Mouse (Mus musculus) thymus, postnatal 25 days (tissue): ENCODE results near the gene Pde6h.
A peak's percentile ranks its signal among the peaks of the same experiment; 100 is the strongest.

Source experiments
- DNase-seq: peaks from one replicate; pipeline ENCODE4 v3.0.0; 2022

Gene Pde6h

DNA sequence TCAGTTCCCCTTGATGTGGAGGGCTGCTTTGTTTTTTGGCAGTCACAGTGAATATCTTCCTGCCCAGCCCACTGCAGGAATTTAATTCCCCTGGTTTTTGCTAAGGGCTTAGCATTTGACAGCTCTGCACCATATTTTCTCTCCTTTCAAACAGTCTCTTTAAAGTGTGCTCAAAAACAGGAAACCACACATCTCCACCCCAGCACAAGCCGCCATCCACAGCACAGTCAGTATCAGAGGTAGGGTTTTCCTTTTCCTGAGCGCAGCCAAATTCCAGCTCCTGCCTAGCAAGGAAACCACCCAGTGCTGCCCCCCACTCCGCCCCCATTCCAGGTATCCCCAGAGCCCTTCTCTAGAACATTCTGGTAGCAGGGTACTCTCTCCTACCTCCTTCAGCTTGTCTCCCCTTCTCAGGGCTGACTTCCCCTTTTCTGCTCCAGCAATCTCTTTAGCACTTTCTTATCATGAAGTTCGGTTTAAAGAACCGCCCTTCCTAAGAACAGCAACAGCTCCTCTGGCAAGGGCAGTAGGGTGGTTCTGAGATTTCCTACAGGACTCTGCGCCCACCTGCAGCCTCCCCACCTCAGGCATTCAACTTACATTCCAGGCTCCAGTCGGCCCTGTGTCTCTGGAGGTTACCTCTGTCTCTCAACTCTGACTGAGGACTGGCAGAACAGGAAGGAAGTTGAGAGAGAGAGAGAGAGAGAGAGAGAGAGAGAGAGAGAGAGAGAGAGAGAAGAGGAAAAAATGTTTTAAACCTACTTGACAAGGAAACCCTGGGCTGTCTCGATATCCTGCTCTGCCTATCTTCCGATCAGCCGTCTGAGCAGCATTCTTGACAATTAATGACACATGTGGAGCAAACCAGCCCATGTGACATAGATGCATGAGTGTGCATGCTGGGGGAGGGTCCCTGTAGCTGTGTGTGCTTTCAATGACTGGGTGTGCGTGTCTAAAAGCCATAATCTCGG lies 17.7 kb downstream of the Pde6h start, which contains the start of gene Arhgdib:
Arhgdib (minus strand) TSS at position 849 of the 971 bp plus-strand sequence.
- peak; percentile 75 for DNase-seq

DNA sequence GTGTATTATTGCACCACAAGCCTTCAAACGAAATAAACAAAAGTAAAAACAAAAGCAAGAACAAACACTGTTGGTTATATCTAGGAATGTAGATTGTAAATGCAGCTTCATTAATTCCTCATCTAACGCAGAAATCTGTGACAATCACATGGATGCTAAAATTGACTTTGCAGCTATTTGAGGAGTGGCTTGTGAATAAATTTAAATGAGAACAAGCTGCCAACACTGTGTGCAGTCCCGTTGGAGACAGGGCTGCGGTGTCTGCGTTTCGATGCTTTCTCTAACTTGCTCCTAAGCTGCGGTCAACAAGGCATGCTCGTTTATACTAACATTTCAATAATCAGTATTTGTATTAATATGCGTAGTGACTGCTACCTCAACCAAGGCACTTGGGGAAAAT lies 18.6 kb downstream of the Pde6h start:
- DNase-seq: no peak

DNA sequence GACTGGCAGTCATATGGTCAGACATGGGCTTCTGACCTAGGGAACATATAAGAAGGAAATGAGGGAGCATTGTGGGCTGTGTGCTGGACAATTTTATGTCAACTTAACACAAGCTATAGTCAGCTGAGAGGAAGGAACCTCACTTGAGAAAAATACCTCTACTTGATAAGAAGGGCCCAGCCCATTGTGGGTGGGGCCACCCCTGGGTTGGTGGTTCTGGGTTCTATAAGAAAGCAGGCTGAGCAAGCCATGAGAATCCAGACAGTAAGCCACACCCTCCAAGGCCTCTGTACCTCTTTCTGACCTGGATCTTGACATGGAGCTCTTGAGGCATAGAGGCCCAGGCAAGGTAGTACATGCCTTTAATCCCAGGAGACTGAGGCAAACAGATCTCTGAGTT lies 19.8 kb downstream of the Pde6h start:
- DNase-seq: peak; percentile 27

DNA sequence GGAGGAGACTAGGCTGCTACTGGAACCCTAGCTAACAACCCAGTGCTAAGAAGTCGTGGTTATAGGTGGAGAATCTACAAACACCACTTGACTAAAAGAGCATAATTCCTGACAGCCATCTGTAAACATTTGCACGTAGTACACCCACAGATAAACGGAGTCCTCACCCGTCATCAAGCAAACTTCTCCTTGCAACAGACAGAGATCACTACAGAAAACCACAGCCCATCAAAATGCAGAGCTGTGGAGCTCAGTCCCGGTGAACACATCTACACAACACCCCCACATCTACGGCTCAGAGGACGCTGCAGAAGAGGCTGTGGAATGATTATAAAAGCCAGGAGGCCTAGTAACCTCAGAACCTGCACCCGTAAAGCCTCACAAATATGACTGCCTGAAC lies 20.9 kb downstream of the Pde6h start:
- DNase-seq: no peak

DNA sequence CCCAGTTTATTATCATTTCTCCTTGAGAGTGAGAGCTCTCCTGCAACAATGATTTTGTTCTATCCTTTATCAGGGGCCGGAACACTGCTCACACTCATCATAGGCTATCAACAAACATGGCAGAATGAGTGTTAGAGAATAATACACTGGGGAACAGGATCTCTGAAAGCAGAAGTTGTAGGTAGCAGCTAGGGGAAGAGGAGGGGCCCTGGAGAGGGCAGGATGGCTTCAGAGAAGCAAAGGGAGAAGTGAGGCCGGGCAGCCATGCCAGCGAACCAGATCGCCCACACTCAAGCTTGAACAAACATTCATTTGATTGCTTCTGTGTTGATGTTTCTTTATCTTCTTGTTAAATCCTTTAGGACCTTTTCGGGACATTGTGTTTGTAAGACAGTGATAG lies 22.6 kb downstream of the Pde6h start:
- no peak for DNase-seq

DNA sequence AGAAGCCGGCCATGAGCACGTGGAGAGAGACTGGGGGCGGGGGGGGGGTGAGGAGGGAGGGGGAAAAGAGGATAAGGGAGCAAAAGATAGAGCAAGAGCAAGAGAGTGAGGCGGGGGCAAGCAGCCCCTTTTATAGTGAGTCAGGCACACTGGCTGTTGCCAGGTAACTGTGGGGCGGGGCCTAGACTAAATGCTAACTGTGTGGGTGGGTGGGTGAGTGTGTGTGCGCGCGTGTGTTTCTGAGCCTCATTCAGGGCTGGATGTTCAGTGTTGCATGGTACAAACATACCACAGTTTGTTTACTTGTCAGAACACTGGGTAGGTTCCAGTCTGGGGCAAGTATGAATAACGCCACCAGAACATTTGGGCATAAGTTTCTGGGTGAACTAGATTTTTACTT lies 23.3 kb downstream of the Pde6h start:
- peak; percentile 69 for DNase-seq

DNA sequence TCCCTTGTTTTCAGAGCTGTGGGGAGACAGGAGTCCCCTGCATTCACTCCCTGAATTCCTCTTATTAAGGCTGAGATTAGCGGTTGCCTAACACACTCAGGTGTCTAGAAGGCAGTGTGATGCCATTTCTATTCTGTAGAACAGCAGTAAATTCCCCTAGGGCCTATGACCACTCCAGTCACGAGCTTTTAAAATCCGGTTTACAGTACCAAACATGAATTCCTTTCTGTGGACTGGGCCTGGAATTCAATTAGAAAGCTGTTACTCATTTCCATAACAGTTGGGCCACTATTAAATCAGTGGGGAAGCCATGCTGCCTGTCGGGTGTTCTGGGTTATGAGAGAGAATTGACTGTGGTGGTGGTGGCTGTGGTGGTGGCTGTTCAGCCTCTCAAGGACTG lies 24.1 kb downstream of the Pde6h start:
- no peak for DNase-seq

DNA sequence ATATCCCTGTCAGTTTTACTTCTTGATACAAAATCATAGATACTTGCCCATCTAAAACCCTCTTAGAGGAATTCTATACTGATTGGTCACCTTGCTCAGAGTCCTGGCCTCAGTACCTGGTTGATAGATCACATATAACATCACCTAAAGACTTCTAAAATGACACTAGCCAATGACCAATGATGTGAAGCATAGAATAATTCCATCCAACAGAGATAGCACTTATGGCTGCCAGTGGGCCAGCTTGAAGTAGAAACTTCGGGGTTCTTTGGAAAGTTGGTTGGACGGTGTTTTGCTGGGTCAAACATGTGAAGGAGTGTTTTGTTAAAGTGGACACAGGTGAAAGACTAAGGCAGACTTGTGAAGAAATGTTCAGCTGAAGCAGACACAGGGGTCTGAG lies 26.5 kb downstream of the Pde6h start:
- DNase-seq: no peak

DNA sequence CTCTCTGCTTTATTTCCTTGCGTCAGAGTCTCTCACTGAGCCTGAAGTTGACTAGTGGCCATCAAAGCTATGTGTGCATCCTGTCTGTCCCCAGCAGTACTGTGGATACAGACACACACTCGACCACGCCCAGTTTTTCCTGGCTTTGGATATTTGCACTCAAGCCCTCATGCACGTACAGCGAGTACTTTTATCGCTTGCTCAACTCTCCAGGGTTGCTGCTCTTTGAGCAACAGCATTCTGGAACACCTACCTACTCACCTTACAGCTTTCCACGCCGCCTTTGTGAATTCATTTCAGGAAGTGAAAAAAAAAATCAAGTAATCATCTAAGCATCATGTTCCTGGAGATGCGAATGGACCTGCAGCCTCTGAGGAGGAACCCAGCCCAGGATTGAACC lies 29.3 kb downstream of the Pde6h start:
- no peak for DNase-seq

DNA sequence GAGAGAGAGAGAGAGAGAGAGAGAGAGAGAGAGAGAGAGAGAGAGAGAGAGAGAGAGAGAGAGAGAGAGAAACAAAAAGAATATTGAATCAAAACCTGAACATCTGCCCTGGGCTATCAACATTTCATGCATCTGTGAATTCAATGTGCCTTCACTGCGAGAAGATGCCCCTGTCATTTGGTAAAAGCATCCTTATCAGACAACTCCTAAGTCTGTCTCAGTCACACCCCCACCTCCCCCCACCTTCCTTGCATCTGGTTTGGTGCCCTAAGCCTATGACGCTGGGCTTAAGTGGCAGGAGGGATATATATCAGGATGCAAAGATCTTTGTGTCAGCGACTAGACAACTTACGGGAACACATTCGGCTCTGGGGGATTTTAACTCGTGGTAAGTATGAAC lies 30.6 kb downstream of the Pde6h start:
- DNase-seq: no peak

DNA sequence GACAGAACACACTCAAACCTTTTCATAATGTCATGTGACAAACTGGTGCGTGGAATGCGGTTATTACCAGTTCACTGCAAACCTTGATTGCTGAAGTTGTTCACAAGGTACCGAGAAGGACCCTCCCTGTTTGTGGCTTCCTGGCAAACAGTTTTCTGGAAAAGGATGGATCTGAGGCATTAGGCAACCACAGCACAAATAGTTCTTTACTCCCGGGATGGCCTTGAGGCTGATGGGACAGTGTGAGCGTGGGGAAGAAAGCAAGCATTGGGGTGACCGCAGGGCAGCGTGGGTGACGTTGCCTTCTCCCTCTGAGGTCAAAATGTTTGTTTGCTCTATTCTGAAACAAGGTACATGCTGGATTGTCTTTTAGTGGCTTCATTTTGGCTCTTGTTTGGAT lies 31.1 kb downstream of the Pde6h start:
- no peak for DNase-seq

DNA sequence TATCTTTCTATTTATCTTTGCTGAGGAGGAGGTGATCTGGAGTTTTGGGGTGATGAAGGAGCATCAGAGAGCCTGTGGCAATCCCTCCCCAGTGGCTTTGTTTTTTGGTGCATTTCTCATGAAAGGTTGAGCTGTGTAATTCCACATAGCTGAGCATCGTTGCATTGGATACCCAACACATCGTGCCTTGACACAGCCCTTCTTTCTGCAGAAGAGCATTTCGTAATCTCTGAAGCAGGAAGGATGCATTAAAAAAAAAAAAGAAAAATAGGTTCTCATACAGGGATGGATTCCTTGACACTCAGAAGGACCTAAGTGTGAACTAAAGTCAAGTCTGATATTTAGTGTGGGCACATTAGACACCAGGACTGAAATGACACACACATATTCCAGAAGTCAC lies 31.6 kb downstream of the Pde6h start:
- no peak for DNase-seq

DNA sequence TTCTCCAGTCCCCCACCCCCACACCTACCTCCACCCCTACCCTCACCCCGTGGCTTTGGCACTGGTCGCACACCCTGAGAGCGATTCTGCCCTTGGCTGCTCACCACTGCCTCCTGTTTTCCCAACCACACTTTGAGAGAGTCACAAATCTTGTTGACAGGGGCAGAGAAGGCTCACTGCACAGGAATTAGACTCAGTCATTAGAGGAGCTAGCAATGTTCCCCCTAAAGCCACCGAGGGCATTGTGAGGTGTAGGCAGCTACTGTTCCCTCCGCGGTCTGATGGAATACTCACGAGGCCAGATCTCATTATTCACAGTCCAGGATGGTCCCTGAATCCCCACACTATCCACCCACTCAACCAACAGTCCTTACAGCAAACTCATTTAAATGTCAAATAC lies 33.4 kb downstream of the Pde6h start:
- DNase-seq: no peak

DNA sequence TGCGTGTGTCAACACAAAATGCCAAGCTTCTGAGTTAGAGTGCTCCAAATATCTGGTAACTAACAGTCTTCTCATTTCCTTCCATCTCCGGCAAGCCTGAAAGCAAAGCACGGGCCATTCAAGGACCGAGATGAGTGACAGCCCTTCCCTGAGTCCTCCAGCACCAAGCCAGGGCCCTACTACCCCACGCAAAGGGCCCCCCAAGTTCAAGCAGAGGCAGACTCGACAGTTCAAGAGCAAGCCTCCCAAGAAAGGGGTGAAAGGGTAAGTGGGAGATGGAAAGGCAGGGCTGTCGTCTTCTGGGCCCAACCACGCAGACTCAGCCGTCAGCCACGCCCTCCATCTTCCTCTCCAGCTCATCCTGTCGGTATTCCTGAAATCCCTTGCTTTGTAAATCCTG lies 35.5 kb downstream of the Pde6h start:
- no peak for DNase-seq

DNA sequence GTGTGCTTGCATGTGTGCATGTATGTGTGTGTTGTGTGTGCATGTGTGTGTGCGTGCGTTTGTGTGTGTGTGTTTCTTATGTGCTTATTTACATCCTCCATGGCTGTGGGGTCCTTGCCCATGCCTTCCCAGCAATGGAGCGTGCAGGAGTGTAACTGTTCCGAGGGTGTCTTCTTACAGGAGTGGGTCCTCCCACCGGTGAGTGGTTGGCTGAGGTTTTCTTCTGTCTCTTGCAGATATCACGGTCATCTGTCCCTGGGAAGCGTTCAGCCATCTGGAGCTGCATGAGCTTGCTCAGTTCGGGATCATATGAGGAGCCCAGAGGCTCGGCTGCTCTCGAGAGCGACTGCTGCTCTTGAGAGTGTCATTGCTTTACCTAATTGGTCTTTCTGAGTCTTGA lies 39.3 kb downstream of the Pde6h start:
- no peak for DNase-seq

DNA sequence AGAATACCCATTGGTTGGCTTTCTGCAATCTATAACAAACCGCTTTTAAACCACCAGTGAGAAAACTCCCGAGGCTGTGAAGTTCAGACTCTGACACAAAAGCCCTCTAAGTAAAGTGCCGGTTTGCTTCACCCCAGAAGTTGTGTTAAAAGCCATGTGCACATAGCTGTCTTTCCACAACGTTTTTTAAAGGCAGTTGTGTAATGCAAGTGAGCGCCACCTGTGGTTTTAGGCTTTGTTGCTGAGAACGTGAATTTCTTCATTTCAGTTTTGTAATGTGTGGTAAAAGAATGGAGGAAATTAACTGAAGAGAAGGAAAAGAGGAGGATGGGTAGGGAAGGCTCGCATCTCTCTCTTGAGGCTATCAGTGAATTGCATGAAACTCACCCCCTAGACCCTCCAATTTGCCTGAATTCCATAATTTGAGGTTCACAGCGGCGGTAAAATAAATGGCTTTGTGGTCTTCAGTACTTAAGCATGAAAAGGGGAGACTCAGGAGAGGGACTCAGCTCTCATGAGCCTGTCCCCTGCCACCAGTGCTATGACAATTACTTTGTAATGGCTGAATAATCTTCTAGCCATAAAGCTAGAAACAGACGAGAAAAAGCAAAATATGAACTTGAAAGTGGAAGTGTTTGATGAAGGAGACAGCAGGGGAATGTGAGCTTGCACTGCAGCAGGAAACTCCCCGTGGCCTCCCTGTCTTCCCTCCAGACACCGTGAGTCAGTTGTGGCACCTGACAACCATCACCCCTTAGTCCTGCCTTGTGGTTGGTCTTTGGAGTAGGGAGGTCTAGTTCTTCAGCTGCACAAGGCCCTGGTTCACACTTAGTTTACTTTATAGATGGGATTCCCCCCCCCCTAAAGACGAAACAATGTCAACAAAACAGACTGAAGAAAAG lies 41.2 kb downstream of the Pde6h start:
- peak; percentile 60 for DNase-seq

DNA sequence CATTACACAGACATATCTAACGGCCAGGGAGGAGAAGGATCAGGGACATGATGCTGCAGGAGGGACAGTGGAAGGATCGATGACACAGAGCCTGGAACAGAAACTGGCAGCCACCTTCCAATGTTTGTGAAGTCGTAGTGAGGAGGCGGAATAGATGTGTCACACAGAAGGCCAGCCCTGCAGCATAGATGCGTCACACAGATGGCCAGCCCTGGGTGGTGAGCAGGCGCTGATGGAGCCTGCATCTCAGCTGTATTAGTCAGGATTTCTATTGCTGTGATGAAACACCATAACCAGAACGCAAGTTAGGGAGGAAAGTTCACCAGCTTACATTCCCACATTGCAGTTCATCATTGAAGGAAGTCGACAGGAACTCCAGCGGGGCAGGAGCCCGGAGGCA lies 42.3 kb downstream of the Pde6h start:
- no peak for DNase-seq

DNA sequence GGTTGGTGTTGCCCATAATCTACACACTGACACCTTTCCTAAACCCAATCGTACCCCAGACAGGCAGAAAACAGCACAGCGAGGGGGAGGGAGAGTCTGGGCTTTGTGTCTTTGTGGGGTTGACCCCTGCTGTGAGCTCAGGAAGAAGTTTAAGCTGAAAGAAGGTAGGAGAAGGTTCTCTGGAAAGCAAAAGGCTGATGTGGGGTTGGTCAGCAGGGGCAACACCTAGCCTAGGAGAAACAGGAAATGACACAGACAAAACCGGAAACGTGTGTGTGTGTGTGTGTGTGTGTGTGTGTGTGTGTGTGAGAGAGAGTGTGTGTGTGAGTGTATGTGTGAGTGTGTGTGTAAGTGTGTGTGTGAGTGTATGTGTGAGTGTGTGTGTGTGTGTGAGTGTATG lies 43.8 kb downstream of the Pde6h start:
- peak; percentile 15 for DNase-seq

DNA sequence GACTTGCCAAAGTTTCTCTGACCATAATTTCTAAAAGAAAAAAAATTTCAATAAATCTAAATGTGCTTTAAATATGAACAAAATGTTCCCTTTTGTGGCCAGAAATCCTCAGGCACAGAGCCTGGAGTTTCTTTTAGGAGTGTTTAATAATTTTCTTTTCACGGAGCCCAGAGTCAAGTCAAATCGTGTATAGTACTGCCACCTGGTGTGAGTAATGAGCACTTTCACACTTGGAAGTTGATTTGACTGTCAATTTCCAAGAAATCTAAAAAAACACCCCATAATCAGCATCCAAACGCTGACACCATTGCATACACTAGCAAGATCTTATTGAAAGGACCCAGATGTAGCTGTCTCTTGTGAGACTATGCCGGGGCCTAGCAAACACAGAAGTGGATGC lies 45.2 kb downstream of the Pde6h start:
- DNase-seq: peak; percentile 25

DNA sequence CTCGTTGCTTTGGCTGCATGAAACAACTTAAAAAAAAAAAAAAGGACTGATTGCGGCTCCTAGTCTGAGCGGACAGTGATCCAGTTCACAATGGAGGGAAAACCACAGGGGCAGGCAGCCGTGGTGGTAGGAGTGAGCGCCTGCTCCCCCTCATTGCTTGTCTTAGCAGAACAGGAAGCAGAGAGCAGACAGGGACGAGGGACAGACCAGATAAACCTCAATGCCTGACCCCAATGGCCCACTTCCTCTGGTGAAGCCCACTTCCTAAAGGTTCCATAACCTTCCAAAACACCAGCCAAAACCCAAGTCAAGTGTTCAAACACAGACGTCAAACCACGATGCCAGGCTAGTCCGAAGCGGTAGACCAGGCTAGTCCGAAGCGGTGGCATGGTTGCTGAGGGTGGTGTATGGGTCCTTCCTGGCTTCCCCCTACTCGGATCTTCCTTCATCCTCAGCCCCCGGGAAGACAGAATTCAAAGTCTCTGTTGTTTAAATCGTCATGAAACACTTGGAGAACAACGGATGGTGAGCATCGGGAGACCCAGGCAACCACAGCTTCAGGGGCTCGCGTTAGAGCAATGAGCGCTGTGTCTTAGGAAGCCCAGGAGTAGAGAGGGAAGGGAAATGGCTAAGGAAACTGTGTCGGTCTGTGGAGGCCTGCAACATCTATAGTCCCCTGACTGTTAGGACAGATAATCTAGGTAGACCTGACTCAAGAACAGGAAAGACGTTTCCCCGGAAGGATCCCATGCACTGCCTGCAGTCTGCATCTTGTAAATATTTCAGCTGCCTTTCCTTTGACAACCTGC lies 55.8 kb downstream of the Pde6h start:
- peak; percentile 48 for DNase-seq

DNA sequence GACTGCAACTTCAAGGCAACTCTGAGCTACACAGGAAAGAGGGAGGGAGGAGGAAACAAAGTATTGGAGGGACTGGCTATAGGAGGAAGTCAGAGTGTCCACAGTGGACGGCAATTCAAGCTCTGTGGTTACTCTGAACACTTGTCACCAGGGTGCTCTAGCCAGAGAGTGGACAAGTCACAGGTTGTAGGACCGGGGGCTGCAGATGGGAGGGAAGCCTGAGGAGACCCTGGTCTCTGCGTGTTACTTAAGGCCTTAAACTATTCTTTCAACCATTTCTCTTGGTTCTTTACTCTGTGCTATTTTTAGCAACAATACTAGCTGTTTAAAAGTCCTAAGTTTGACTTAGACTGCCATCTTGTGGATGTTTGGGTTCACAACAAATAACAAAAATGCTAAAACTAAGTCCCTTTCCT lies 56.7 kb downstream of the Pde6h start:
- peak; percentile 35 for DNase-seq

DNA sequence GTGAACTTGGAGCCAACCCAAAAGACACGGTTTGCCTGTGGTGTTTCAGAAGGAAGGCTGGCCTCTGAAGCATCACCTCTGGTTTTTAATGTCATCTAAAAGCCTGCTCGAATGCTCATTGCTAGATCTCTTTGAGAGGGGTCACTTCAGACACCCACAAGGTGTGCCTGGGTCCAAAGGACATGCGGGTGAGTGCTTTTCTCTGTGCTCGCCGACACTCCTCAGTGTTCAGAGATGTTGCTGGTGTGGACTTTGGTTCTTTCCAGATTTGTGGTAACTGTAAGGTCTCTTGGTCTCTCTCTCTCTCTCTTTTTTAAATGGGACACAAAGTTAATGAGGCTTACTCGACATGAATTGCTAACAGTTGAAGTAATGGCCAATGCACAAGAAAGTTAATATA lies 58.9 kb downstream of the Pde6h start:
- DNase-seq: no peak

DNA sequence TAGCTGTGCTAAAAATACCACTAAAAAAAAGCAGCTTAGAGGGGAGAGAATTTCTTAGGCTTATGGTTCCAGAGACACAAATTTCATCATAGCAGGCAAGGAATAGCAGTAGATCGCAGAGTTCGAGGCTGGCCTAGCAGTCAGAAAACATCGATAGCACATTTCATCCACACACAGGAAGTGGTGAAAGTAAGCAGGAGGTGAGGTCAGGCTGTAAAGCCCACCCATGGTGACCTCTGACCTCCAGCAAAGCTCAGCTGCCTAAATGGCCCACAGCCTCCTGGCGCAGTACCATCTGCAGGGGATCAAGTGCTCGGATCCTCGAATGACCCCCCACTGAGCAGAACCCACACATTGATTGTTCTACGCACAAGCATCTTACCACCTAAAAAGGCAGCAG lies 59.6 kb downstream of the Pde6h start:
- no peak for DNase-seq
